Mouse (Mus musculus): ENCODE results near the gene Cdkn3. TPM values are rescaled to one million over a fixed set of nuclear protein-coding genes. Genes with fewer than 3 reads are reported as not detected.

Cdkn3 gene
- polyA plus RNA-seq, 1 experiment: 207 TPM

GRCm38 (mm10) chr14:46782187-46782828 is 22.0 kb downstream of the Cdkn3 start:
- no peaks in the 10 kb centered on the region for H3K36me3 ChIP-seq (ENCODE audit: control insufficient read depth, insufficient read depth, low read length)
- no peak for TF ChIP-seq POLR2A (IDR thresholded peaks at IDR 0.05; ENCODE audit: control insufficient read depth, low read depth, low read length)
- TF ChIP-seq CTCF (IDR thresholded peaks at IDR 0.05; ENCODE audit: control insufficient read depth, insufficient read depth, insufficient replicate concordance, low read depth, low read length): no peak

GRCm38 (mm10) chr14:46783327-46783926 is 23.1 kb downstream of the Cdkn3 start:
- TF ChIP-seq POLR2A (IDR thresholded peaks at IDR 0.05; ENCODE audit: control insufficient read depth, low read depth, low read length) (no peak), CTCF (IDR thresholded peaks at IDR 0.05; ENCODE audit: control insufficient read depth, insufficient read depth, insufficient replicate concordance, low read depth, low read length) (no peak)
- H3K4me3 ChIP-seq (ENCODE audit: control insufficient read depth, low read depth, low read length): no peak overlapping the region
- peaks cover under 1% of the 10 kb centered on the region; the same call in 1 of the 2 replicates for H3K4me1 ChIP-seq (ENCODE audit: control insufficient read depth, insufficient read depth, low read length)
- H3K27me3 ChIP-seq (ENCODE audit: control insufficient read depth, insufficient read depth, low read length): no peaks in the 10 kb centered on the region
- no peak overlapping the region for H3K27ac ChIP-seq (ENCODE audit: control insufficient read depth, insufficient read depth, low read depth, low read length)
- H3K36me3 ChIP-seq (ENCODE audit: control insufficient read depth, insufficient read depth, low read length): no peaks in the 10 kb centered on the region

More at GRCm38 (mm10) chr14:46782187-46782828, 22.0 kb downstream of the Cdkn3 start:
- H3K4me3 ChIP-seq (ENCODE audit: control insufficient read depth, low read depth, low read length): no peak overlapping the region
- H3K4me1 ChIP-seq (ENCODE audit: control insufficient read depth, insufficient read depth, low read length): no peaks in the 10 kb centered on the region
- no peaks in the 10 kb centered on the region for H3K27me3 ChIP-seq (ENCODE audit: control insufficient read depth, insufficient read depth, low read length)
- H3K27ac ChIP-seq (ENCODE audit: control insufficient read depth, insufficient read depth, low read depth, low read length): no peak overlapping the region

- Histone ChIP-seq H3K4me1 (ENCODE audit: control insufficient read depth, insufficient read depth, low read length) (peaks cover 3% of the 10 kb centered on the region; the same call in 1 of the 2 replicates), H3K27ac (ENCODE audit: control insufficient read depth, insufficient read depth, low read depth, low read length) (no peak overlapping the region), H3K27me3 (ENCODE audit: control insufficient read depth, insufficient read depth, low read length) (no peaks in the 10 kb centered on the region), H3K36me3 (ENCODE audit: control insufficient read depth, insufficient read depth, low read length) (no peaks in the 10 kb centered on the region), H3K4me3 (ENCODE audit: control insufficient read depth, low read depth, low read length) (no peak overlapping the region)
- TF ChIP-seq CTCF (IDR thresholded peaks at IDR 0.05; ENCODE audit: control insufficient read depth, insufficient read depth, insufficient replicate concordance, low read depth, low read length) (no peak), POLR2A (IDR thresholded peaks at IDR 0.05; ENCODE audit: control insufficient read depth, low read depth, low read length) (no peak)
Observed at GRCm38 (mm10) chr14:46785247-46785646, 24.9 kb downstream of the Cdkn3 start.

- H3K4me1 ChIP-seq (ENCODE audit: control insufficient read depth, insufficient read depth, low read length): peaks cover 3% of the 10 kb centered on the region; the same call in 1 of the 2 replicates
- no peaks in the 10 kb centered on the region for H3K36me3 ChIP-seq (ENCODE audit: control insufficient read depth, insufficient read depth, low read length)
- H3K27ac ChIP-seq (ENCODE audit: control insufficient read depth, insufficient read depth, low read depth, low read length): peak overlapping the region; percentile 94
- TF ChIP-seq CTCF (IDR thresholded peaks at IDR 0.05; ENCODE audit: control insufficient read depth, insufficient read depth, insufficient replicate concordance, low read depth, low read length): no peak
- peak overlapping the region; percentile 98 for H3K4me3 ChIP-seq (ENCODE audit: control insufficient read depth, low read depth, low read length)
- no peaks in the 10 kb centered on the region for H3K27me3 ChIP-seq (ENCODE audit: control insufficient read depth, insufficient read depth, low read length)
Observed at GRCm38 (mm10) chr14:46787454-46787786, 27.1 kb downstream of the Cdkn3 start.

GRCm38 (mm10) chr14:46787787-46788504 is 27.6 kb downstream of the Cdkn3 start, which contains the start of gene Cnih1:
Gene Cnih1 (minus strand): TSS chr14:46788411.
- Histone ChIP-seq H3K36me3 (ENCODE audit: control insufficient read depth, insufficient read depth, low read length) (no peaks in the 10 kb centered on the region), H3K4me1 (ENCODE audit: control insufficient read depth, insufficient read depth, low read length) (peaks cover 3% of the 10 kb centered on the region; the same call in 1 of the 2 replicates), H3K27ac (ENCODE audit: control insufficient read depth, insufficient read depth, low read depth, low read length) (peak within 1 kb of the TSS; percentile 94), H3K27me3 (ENCODE audit: control insufficient read depth, insufficient read depth, low read length) (no peaks in the 10 kb centered on the region), H3K4me3 (ENCODE audit: control insufficient read depth, low read depth, low read length) (peak within 1 kb of the TSS; percentile 98)
- TF ChIP-seq POLR2A (IDR thresholded peaks at IDR 0.05; ENCODE audit: control insufficient read depth, low read depth, low read length) (peak; percentile 50), CTCF (IDR thresholded peaks at IDR 0.05; ENCODE audit: control insufficient read depth, insufficient read depth, insufficient replicate concordance, low read depth, low read length) (peak; percentile 52)

GRCm38 (mm10) chr14:46788505-46788901 is 28.2 kb downstream of the Cdkn3 start:
- no peak for TF ChIP-seq POLR2A (IDR thresholded peaks at IDR 0.05; ENCODE audit: control insufficient read depth, low read depth, low read length)
- TF ChIP-seq CTCF (IDR thresholded peaks at IDR 0.05; ENCODE audit: control insufficient read depth, insufficient read depth, insufficient replicate concordance, low read depth, low read length): no peak
- Histone ChIP-seq H3K27ac (ENCODE audit: control insufficient read depth, insufficient read depth, low read depth, low read length) (peak overlapping the region; percentile 44), H3K27me3 (ENCODE audit: control insufficient read depth, insufficient read depth, low read length) (no peaks in the 10 kb centered on the region), H3K4me1 (ENCODE audit: control insufficient read depth, insufficient read depth, low read length) (peaks cover 3% of the 10 kb centered on the region; the same call in 1 of the 2 replicates), H3K4me3 (ENCODE audit: control insufficient read depth, low read depth, low read length) (peak overlapping the region; percentile 98), H3K36me3 (ENCODE audit: control insufficient read depth, insufficient read depth, low read length) (no peaks in the 10 kb centered on the region)

GRCm38 (mm10) chr14:46790303-46790702 is 30.0 kb downstream of the Cdkn3 start:
- Histone ChIP-seq H3K27me3 (ENCODE audit: control insufficient read depth, insufficient read depth, low read length) (no peaks in the 10 kb centered on the region), H3K27ac (ENCODE audit: control insufficient read depth, insufficient read depth, low read depth, low read length) (no peak overlapping the region), H3K4me3 (ENCODE audit: control insufficient read depth, low read depth, low read length) (peak overlapping the region; percentile 11; the same call in 1 of the 2 replicates), H3K36me3 (ENCODE audit: control insufficient read depth, insufficient read depth, low read length) (no peaks in the 10 kb centered on the region), H3K4me1 (ENCODE audit: control insufficient read depth, insufficient read depth, low read length) (peaks cover 3% of the 10 kb centered on the region; the same call in 1 of the 2 replicates)
- no peak for TF ChIP-seq CTCF (IDR thresholded peaks at IDR 0.05; ENCODE audit: control insufficient read depth, insufficient read depth, insufficient replicate concordance, low read depth, low read length)
- TF ChIP-seq POLR2A (IDR thresholded peaks at IDR 0.05; ENCODE audit: control insufficient read depth, low read depth, low read length): no peak
